Mouse (Mus musculus) liver, postnatal 0 days (tissue): ENCODE measurements around the gene Dgki. TPM values are rescaled to one million over a fixed set of nuclear protein-coding genes. Genes with fewer than 3 reads are reported as not detected.

Source experiments
- ATAC-seq: fragments of 200-750 bp; cut with Nextera tagmentation; 2 replicates; pipeline ENCODE4 v1.8.0; 2017; ENCODE audit warnings: mild to moderate bottlenecking, moderate library complexity
- DNase-seq: peaks from one replicate; pipeline ENCODE4 v3.0.0-alpha.2; 2016
- H3K27ac ChIP-seq: fragments of 300-500 bp; sonication (generic); 2 replicates; pipeline ENCODE4 v1.5.1; 2014; ENCODE audit warnings: antibody characterized with exemption, moderate library complexity, mild to moderate bottlenecking, low read depth
- H3K27me3 ChIP-seq: fragments of 300-500 bp; sonication (generic); 2 replicates; pipeline ENCODE4 v1.6.1; 2014; ENCODE audit warnings: low read length, control low read depth, mixed read lengths; ENCODE audit not compliant: insufficient read depth
- H3K36me3 ChIP-seq: fragments of 300-500 bp; sonication (generic); replicated peaks from 2 replicates; pipeline ENCODE4 v1.6.1; 2014; ENCODE audit warnings: mild to moderate bottlenecking, control low read depth, low read length, moderate library complexity, mixed read lengths; ENCODE audit not compliant: insufficient read depth
- H3K4me1 ChIP-seq: fragments of 300-500 bp; sonication (generic); 2 replicates; pipeline ENCODE4 v1.6.1; 2014; ENCODE audit warnings: antibody characterized with exemption, mild to moderate bottlenecking, control low read depth; ENCODE audit not compliant: insufficient read depth
- H3K4me2 ChIP-seq: fragments of 300-500 bp; sonication (generic); 2 replicates; pipeline ENCODE4 v1.6.1; 2014; ENCODE audit warnings: low read depth, mild to moderate bottlenecking, low read length, moderate library complexity, mixed read lengths
- H3K4me3 ChIP-seq: fragments of 300-500 bp; sonication (generic); 2 replicates; pipeline ENCODE4 v1.5.1; 2014; ENCODE audit warnings: low read depth, low read length
- H3K9ac ChIP-seq: fragments of 300-500 bp; sonication (generic); replicated peaks from 2 replicates; pipeline ENCODE4 v1.6.1; 2014; ENCODE audit warnings: mild to moderate bottlenecking, moderate library complexity
- H3K9me3 ChIP-seq: fragments of 300-500 bp; sonication (generic); 2 replicates; pipeline ENCODE4 v1.6.1; 2016; ENCODE audit warnings: mild to moderate bottlenecking, control low read depth, low read length, mixed read lengths
- CTCF ChIP-seq: sonication (generic); IDR thresholded peaks from 2 replicates; pipeline ENCODE4 v1.5.1; 2016; ENCODE audit warnings: antibody characterized with exemption, low read depth
- EP300 ChIP-seq: IDR thresholded peaks from 2 replicates; pipeline ENCODE4 v1.6.1; 2016; ENCODE audit warnings: antibody characterized with exemption, low read depth, mild to moderate bottlenecking
- WGBS: fragments of 180-500 bp; shearing (Covaris S2); extraction: QIAGEN DNeasy Blood & Tissue Kit; methylation state at CpG from one replicate; pipeline ENCODE4 v1.1.7; 2014; ENCODE audit not compliant: insufficient replicate concordance; 5-methylcytosine and 5-hydroxymethylcytosine counted together
- polyA plus RNA-seq: library from polyadenylated mRNA; unstranded; fragments of >200 nt; fragmentation: Nextera tagmentation; extraction: Ambion mirVana; gene quantifications from 2 replicates; pipeline ENCODE4 v1.2.1, GENCODE M21; 2015

The Dgki gene
- polyA plus RNA-seq, 1 experiment from 2014 or later: 0.56 TPM

DNA sequence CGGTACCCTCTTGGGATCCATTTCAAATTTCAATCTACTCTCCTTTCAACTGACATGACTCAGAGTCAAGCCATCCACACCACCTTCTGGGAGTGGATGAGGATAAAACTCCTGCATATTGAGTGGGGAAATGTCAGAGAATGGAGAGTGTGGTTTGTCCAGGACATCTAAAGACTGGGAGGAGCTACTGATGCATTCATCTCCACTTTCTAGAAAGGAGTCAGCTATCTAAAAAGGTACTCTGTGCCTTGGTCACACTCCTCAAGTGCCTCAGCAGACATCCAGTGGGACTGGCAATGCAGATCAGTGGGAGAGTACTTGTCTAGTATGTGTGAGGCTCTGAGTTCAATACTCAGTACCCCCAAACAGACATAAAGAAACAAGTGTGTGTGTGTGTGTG, 145.9 kb downstream of the Dgki start:
- Histone ChIP-seq H3K4me1 (no peaks in the 10 kb centered on the region), H3K9me3 (no peaks in the 10 kb centered on the region), H3K27me3 (no peaks in the 10 kb centered on the region), H3K27ac (no peak overlapping the region), H3K4me2 (no peak overlapping the region), H3K4me3 (no peak overlapping the region), H3K36me3 (no peaks in the 10 kb centered on the region), H3K9ac (no peak overlapping the region)
- no peak for DNase-seq
- no peak for ATAC-seq
- 74% methylated on average over 1 of the region's 1 CpGs for WGBS
- no peak for TF ChIP-seq EP300
- TF ChIP-seq CTCF: no peak

DNA sequence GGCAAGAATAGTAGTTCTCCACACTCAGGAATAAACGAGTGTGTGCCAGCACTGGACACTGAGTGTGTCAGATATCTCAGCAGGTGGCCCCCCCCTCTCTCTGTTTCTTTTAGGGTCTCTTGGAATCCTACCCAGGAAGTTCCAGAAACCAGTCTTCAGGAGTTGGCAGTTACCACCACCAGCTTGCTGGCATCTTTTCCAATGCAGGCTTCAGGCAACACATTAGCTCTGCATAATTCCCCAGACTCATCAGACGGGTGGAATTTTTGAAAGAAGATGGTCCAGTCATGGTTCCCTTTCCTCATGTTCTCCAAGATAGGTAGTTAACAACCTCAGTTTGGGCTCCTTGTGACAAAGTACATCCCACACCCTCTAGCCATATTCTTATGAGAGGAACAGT, 149.5 kb downstream of the Dgki start:
- Histone ChIP-seq H3K4me2 (no peak overlapping the region), H3K4me1 (no peaks in the 10 kb centered on the region), H3K4me3 (no peak overlapping the region), H3K9me3 (no peaks in the 10 kb centered on the region), H3K27me3 (no peaks in the 10 kb centered on the region), H3K9ac (no peak overlapping the region), H3K27ac (no peak overlapping the region), H3K36me3 (no peaks in the 10 kb centered on the region)
- no peak for TF ChIP-seq EP300
- no peak for TF ChIP-seq CTCF
- ATAC-seq: no peak
- 63% methylated on average over 2 of the region's 2 CpGs for WGBS
- no peak for DNase-seq

DNA sequence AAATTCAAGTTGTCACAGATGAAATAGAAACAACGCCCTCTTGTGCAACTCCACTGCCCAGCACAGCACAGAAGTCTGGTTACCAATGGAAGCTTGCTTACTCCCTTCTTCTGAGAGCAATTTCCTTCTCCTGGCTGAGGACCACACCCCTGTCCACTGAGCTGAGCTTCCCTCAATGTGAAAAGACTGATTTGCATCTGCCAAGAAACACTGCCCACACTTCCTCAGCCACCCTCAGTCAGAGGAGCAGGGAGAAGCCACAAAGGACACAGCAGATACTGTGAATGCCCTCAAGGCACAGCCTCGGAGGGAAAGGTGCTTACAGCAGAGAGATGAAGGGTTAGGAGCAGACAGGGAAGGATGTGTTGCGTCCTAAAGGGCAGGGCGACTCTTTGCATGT, 149.9 kb downstream of the Dgki start:
- WGBS: 44% methylated on average over 4 of the region's 4 CpGs
- Histone ChIP-seq H3K27ac (no peak overlapping the region), H3K4me2 (no peak overlapping the region), H3K36me3 (no peaks in the 10 kb centered on the region), H3K4me1 (no peaks in the 10 kb centered on the region), H3K9ac (no peak overlapping the region), H3K9me3 (no peaks in the 10 kb centered on the region), H3K27me3 (no peaks in the 10 kb centered on the region), H3K4me3 (no peak overlapping the region)
- no peak for DNase-seq
- ATAC-seq: no peak
- no peak for TF ChIP-seq CTCF

DNA sequence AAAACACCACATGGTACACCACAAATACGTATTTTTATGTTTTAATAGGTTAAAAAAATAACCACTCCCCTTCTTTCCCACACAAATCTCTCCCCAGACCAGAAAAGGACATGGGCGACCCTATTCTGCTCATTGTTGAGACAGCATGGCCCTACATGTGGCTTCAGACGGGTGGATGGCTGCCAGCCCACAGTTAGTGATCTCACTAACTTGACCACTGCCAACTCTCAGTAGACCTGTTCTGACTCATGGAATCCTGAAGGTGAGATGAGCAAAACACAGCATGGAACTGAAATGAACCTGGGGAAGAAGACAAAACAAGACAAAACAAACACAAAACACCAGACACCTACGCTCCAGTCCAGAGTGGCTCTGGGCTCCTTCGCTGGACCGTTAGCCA, 150.8 kb downstream of the Dgki start:
- DNase-seq: no peak
- 81% methylated on average over 6 of the region's 6 CpGs for WGBS
- Histone ChIP-seq H3K36me3 (no peaks in the 10 kb centered on the region), H3K27ac (no peak overlapping the region), H3K4me1 (no peaks in the 10 kb centered on the region), H3K9me3 (no peaks in the 10 kb centered on the region), H3K9ac (no peak overlapping the region), H3K4me3 (no peak overlapping the region), H3K4me2 (no peak overlapping the region), H3K27me3 (no peaks in the 10 kb centered on the region)
- TF ChIP-seq CTCF (no peak), EP300 (no peak)
- no peak for ATAC-seq

DNA sequence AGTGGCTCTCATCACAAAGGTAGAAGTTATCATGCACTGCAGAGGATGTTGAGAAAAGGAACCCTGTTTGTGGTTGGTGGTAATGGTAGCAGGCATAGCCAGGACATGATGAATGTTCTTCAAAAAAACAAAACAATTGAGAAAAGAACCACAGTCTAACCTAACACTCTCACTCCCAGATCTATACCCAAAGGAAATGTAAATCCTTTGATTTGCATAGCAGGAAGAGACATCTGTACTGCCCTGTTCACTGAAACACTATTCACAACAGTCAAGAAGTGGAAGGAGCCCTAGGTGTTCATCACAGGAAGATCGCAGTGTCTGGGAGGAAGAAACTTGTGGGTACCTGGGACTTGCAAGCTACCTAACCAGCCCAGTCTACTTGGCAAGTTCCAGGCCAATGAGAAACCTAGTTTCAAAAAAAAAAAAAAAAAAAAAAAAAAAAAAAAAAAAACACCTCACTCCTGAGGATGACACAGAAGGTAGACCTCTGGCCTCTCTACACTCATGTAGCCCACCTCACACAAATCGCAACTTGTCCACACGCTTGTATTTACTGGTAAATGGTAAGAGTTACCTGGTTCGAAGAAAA, 152.5 kb downstream of the Dgki start:
- Histone ChIP-seq H3K4me3 (no peak overlapping the region), H3K27ac (no peak overlapping the region), H3K4me2 (no peak overlapping the region), H3K9ac (no peak overlapping the region), H3K27me3 (no peaks in the 10 kb centered on the region), H3K4me1 (no peaks in the 10 kb centered on the region), H3K36me3 (no peaks in the 10 kb centered on the region), H3K9me3 (no peaks in the 10 kb centered on the region)
- WGBS: 79% methylated on average over 4 of the region's 4 CpGs
- DNase-seq (no peak), ATAC-seq (no peak)
- TF ChIP-seq EP300 (no peak), CTCF (no peak)

DNA sequence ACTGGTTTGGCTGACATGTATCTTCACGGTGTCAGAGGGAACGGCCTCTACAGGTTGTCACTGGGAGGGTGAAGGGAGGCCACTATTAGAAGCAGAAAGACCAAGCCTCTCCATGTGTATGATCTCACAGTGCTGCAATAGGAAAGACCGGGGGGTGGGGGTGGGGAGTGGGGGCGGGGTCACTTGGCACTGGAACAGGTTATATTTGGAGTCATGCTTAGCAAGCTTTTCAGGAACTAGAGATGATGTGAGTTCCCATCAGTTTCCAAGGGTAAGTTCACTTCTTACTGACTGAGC, 156.2 kb downstream of the Dgki start:
- 0 out of 2 replicates have a peak overlapping the region, but pooled peaks have one; percentile 6 for H3K4me2 ChIP-seq
- no peaks in the 10 kb centered on the region for H3K36me3 ChIP-seq
- 35% methylated on average over 4 of the region's 4 CpGs for whole genome bisulfite sequencing
- no peaks in the 10 kb centered on the region for H3K27me3 ChIP-seq
- no peak overlapping the region for H3K4me3 ChIP-seq
- H3K9me3 ChIP-seq: no peaks in the 10 kb centered on the region
- no peaks in the 10 kb centered on the region for H3K4me1 ChIP-seq
- DNase-seq: peak; percentile 26
- TF ChIP-seq EP300 (no peak), CTCF (no peak)
- H3K27ac ChIP-seq: no peak overlapping the region
- no peak for ATAC-seq
- no peak overlapping the region for H3K9ac ChIP-seq
